Mouse (Mus musculus): ENCODE data around the gene Ncf1. TPM values are rescaled to one million over a fixed set of nuclear protein-coding genes. Genes with fewer than 3 reads are reported as not detected.

Gene Ncf1
- polyA plus RNA-seq, 1 experiment from 2014 or later: 7.2 TPM

DNA sequence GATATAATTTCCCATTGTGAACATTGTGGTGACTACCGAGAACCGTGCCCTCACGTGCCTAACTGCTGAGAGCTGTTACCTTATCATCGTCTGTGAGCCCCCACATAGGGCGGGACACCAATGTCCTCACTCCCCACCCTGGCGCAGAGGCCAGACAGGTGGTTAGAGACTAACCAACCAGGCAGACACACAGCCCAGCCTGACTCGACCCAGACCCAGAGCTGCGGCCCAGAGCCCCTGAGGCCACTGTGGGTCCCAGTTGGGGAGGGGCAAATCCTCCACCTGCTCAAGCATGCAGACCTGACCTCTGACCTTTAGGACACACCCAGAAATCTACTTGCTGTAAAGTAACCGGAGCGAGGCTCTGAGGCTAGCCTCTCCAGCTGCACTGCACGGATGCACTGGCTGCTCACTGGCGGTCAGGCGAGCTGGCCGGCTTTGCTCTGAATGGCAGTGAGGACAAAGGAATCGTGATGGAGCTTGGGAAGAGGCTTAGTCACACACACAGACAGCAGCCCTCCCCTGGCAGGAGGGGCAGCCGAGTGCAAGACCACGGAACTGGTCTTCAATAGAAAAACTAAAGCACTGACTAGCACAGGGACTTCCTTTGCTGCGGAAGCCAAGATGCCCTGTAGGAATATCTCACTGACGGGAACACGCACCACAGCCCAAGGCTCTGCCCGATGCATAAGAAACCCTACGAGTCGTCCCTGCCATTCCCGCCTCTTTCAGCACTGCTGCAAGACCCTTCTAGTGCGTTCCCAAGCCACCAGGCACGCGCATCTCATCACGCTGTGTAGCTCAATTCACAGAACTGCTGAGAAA lies 8.7 kb upstream of the Ncf1 start:
- no peak overlapping the region for H3K4me3 ChIP-seq (ENCODE audit: low read depth, low read length)
- H3K27ac ChIP-seq (replicated peaks; ENCODE audit: low read depth, low read length): no peak overlapping the region
- peaks cover 8% of the 10 kb centered on the region; the same call in 1 of the 2 replicates for H3K4me1 ChIP-seq (ENCODE audit: control insufficient read depth, insufficient read depth, low read length)
- no peaks in the 10 kb centered on the region for H3K27me3 ChIP-seq (replicated peaks; ENCODE audit: control insufficient read depth, insufficient read depth, low read length)
- ATAC-seq (ENCODE audit: low read depth) (no peak), DNase-seq (ENCODE audit: low spot score) (no peak)
- H3K9me3 ChIP-seq (ENCODE audit: control insufficient read depth, low read length): no peaks in the 10 kb centered on the region
- WGBS: 82% methylated on average over 28 of the region's 28 CpGs
- H3K9ac ChIP-seq (ENCODE audit: low read depth, low read length): no peak overlapping the region
- peaks cover 76% of the 10 kb centered on the region for H3K36me3 ChIP-seq (ENCODE audit: control insufficient read depth, insufficient read depth, low read length)
- no peak overlapping the region for H3K4me2 ChIP-seq (ENCODE audit: low read depth, low read length)

DNA sequence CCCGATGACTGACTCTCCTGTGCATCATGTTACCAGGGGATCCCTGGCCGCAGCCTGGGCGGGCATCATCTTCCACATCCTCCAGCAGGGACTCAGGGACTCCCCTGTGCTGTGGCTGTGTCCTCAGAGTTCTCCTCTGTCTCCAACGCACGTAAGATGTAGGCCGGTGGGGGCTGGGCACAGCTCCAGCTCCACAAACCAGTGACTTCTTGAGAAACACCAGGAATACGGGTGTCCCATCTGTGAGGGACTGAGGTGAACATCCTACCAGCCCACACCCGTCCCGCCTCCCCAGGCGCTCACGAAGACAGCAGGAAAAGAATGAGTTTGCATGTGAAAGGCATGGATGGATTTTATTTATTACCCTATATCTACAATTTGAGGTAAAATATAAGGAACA lies 8.1 kb upstream of the Ncf1 start:
- peaks cover 69% of the 10 kb centered on the region for H3K36me3 ChIP-seq (ENCODE audit: control insufficient read depth, insufficient read depth, low read length)
- no peak overlapping the region for H3K9ac ChIP-seq (ENCODE audit: low read depth, low read length)
- H3K27me3 ChIP-seq (replicated peaks; ENCODE audit: control insufficient read depth, insufficient read depth, low read length): no peaks in the 10 kb centered on the region
- no peak overlapping the region for H3K4me3 ChIP-seq (ENCODE audit: low read depth, low read length)
- H3K4me2 ChIP-seq (ENCODE audit: low read depth, low read length): no peak overlapping the region
- no peaks in the 10 kb centered on the region for H3K9me3 ChIP-seq (ENCODE audit: control insufficient read depth, low read length)
- no peak overlapping the region for H3K27ac ChIP-seq (replicated peaks; ENCODE audit: low read depth, low read length)
- no peak for DNase-seq (ENCODE audit: low spot score)
- peaks cover 8% of the 10 kb centered on the region; the same call in 1 of the 2 replicates for H3K4me1 ChIP-seq (ENCODE audit: control insufficient read depth, insufficient read depth, low read length)
- no peak for ATAC-seq (ENCODE audit: low read depth)
- WGBS: 86% methylated on average over 10 of the region's 11 CpGs

DNA sequence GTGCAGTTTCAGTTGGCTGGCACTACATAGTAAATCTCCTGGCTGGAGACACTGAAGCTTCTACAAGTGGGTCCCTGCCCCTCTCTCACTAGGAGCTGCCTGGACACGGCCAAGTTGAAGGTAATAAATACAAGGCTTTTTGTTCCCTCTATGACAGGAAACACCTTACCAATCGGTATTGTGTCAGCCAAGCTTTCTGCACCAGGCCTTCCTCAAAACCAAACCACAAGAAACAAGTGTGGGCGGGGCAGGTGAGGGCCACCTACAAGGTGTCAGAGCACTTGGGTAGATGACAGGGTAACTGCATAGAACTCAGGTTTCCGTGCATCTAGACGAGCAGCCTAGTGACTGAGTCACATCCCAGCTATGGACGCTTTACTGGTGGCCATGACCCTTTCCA lies 7.4 kb upstream of the Ncf1 start:
- no peak overlapping the region for H3K27ac ChIP-seq (replicated peaks; ENCODE audit: low read depth, low read length)
- WGBS: 82% methylated on average over 6 of the region's 6 CpGs

DNA sequence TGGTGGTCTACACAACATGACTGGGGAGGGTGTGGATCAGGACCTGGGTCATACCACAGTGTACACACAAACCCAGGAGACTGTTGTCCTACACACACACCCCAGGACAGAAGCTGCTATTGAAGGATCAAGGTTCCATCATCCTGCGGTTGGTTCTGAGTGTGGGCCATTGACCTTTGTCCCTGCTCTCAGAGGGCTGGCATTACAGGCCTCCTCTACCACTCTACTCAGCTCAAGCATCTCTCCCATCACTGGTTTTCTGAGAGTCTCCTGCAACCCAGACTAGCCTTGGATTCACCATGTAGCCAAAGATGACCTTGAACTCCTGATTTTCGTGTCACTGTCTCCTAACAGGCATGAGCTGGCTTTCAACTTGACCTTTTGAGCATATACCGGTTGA lies 6.8 kb upstream of the Ncf1 start:
- Histone ChIP-seq H3K27ac (replicated peaks; ENCODE audit: low read depth, low read length) (peak overlapping the region; percentile 66), H3K4me3 (ENCODE audit: low read depth, low read length) (no peak overlapping the region), H3K27me3 (replicated peaks; ENCODE audit: control insufficient read depth, insufficient read depth, low read length) (no peaks in the 10 kb centered on the region), H3K4me2 (ENCODE audit: low read depth, low read length) (no peak overlapping the region), H3K9me3 (ENCODE audit: control insufficient read depth, low read length) (no peaks in the 10 kb centered on the region), H3K36me3 (ENCODE audit: control insufficient read depth, insufficient read depth, low read length) (peaks cover 57% of the 10 kb centered on the region), H3K4me1 (ENCODE audit: control insufficient read depth, insufficient read depth, low read length) (peaks cover 8% of the 10 kb centered on the region; the same call in 1 of the 2 replicates), H3K9ac (ENCODE audit: low read depth, low read length) (no peak overlapping the region)
- DNase-seq (ENCODE audit: low spot score): no peak
- 93% methylated on average over 3 of the region's 3 CpGs for WGBS
- ATAC-seq (ENCODE audit: low read depth): no peak

More for the DNA sequence above, 7.4 kb upstream of the Ncf1 start:
- H3K9me3 ChIP-seq (ENCODE audit: control insufficient read depth, low read length): no peaks in the 10 kb centered on the region
- DNase-seq (ENCODE audit: low spot score) (no peak), ATAC-seq (ENCODE audit: low read depth) (no peak)
- H3K4me2 ChIP-seq (ENCODE audit: low read depth, low read length): no peak overlapping the region
- no peaks in the 10 kb centered on the region for H3K27me3 ChIP-seq (replicated peaks; ENCODE audit: control insufficient read depth, insufficient read depth, low read length)
- peaks cover 62% of the 10 kb centered on the region for H3K36me3 ChIP-seq (ENCODE audit: control insufficient read depth, insufficient read depth, low read length)
- no peak overlapping the region for H3K4me3 ChIP-seq (ENCODE audit: low read depth, low read length)
- H3K9ac ChIP-seq (ENCODE audit: low read depth, low read length): no peak overlapping the region
- peaks cover 8% of the 10 kb centered on the region; the same call in 1 of the 2 replicates for H3K4me1 ChIP-seq (ENCODE audit: control insufficient read depth, insufficient read depth, low read length)

DNA sequence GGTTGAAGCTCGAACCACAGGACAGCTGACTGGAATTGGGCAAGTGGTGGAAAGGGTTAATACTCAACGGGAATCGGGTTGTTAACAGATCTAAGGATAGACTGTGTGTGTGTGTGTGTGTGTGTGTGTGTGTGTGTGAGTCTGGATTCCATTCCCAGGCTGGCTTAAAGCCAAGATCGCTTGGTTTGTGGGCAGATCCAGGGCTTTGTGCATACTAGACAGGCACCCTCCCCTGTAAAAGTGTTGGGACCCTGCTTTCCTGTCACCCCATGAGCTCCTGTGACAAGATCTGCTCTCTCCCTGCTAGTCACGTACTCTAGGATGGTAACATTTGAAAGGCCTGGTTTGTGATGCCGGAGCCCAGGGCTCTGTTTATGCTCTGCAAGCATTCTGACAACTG lies 5.7 kb upstream of the Ncf1 start:
- peaks cover 8% of the 10 kb centered on the region; the same call in 1 of the 2 replicates for H3K4me1 ChIP-seq (ENCODE audit: control insufficient read depth, insufficient read depth, low read length)
- H3K4me2 ChIP-seq (ENCODE audit: low read depth, low read length): no peak overlapping the region
- H3K4me3 ChIP-seq (ENCODE audit: low read depth, low read length): no peak overlapping the region
- peak overlapping the region; percentile 66 for H3K27ac ChIP-seq (replicated peaks; ENCODE audit: low read depth, low read length)
- WGBS: 13% methylated on average over 6 of the region's 6 CpGs
- H3K27me3 ChIP-seq (replicated peaks; ENCODE audit: control insufficient read depth, insufficient read depth, low read length): no peaks in the 10 kb centered on the region
- H3K9ac ChIP-seq (ENCODE audit: low read depth, low read length): no peak overlapping the region
- H3K9me3 ChIP-seq (ENCODE audit: control insufficient read depth, low read length): no peaks in the 10 kb centered on the region
- ATAC-seq (ENCODE audit: low read depth) (peak; percentile 32), DNase-seq (ENCODE audit: low spot score) (peak; percentile 90)
- H3K36me3 ChIP-seq (ENCODE audit: control insufficient read depth, insufficient read depth, low read length): peaks cover 46% of the 10 kb centered on the region

DNA sequence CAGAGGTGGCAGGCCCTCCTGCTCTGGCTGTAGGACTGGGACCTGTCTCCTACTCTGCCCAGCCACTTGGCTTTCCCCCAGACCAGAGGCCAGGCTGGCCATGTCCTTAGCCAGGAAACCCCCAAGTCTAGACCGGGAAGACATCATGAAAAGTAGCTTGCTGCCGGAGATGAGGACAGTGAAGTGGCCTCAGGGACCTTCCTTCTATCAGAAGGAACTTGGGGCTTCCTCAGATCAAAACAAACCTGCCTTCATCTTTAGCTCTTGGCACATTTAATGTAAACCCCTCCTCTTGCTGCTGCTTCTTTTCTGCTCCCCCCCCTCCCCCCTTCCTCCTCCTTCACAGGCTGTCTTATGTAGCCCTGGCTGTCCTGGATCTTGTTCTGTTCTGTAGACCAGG lies 4.8 kb upstream of the Ncf1 start:
- H3K36me3 ChIP-seq (ENCODE audit: control insufficient read depth, insufficient read depth, low read length): peaks cover 36% of the 10 kb centered on the region
- no peaks in the 10 kb centered on the region for H3K27me3 ChIP-seq (replicated peaks; ENCODE audit: control insufficient read depth, insufficient read depth, low read length)
- no peak for ATAC-seq (ENCODE audit: low read depth)
- no peaks in the 10 kb centered on the region for H3K9me3 ChIP-seq (ENCODE audit: control insufficient read depth, low read length)
- 48% methylated on average over 2 of the region's 2 CpGs for WGBS
- no peak overlapping the region for H3K4me3 ChIP-seq (ENCODE audit: low read depth, low read length)
- H3K9ac ChIP-seq (ENCODE audit: low read depth, low read length): no peak overlapping the region
- no peak for DNase-seq (ENCODE audit: low spot score)
- peaks cover 8% of the 10 kb centered on the region; the same call in 1 of the 2 replicates for H3K4me1 ChIP-seq (ENCODE audit: control insufficient read depth, insufficient read depth, low read length)
- peak overlapping the region; percentile 66 for H3K27ac ChIP-seq (replicated peaks; ENCODE audit: low read depth, low read length)
- no peak overlapping the region for H3K4me2 ChIP-seq (ENCODE audit: low read depth, low read length)

DNA sequence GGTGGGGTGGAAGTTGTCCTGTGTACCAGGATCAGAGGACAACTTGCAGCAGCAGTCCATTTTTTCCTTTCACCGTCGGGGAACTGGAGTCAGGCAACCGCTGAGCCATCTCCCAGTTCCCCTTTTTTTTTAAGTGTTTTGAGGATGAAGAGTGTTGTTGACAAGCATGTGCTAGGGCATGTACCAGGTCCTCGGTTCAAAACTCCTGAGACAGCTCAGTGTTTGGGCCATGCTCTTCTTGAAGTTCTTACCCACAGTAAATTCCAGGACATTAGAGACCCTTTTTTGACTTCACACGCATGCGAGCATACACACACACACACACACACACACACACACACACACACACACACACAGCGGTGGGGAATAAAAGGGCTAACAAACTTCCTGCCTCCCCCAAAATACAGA lies 3.8 kb upstream of the Ncf1 start:
- no peak for ATAC-seq (ENCODE audit: low read depth)
- 48% methylated on average over 7 of the region's 7 CpGs for WGBS
- peaks cover 8% of the 10 kb centered on the region; the same call in 1 of the 2 replicates for H3K4me1 ChIP-seq (ENCODE audit: control insufficient read depth, insufficient read depth, low read length)

DNA sequence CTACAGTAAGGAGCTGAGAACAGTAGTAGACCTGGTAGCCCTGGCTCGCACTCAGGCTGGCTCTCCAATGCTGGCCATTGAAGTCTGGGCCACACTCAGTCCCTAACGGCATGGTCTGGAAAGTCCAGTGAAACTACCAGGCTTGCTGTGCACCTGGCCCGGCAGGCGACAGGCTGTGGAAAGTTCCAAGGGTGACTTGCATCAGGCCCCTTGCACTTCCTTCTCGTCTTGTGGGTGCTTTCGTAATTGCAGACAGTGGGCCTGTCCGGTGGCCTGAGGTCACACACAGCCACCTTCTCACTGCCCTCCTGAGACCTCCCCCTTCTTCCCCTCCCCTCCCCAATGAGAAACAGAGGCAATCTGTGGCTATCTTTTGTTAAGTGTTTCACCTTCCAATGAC lies 3.1 kb upstream of the Ncf1 start:
- no peak overlapping the region; the same call in 1 of the 2 replicates for H3K27ac ChIP-seq (replicated peaks; ENCODE audit: low read depth, low read length)
- H3K27me3 ChIP-seq (replicated peaks; ENCODE audit: control insufficient read depth, insufficient read depth, low read length): no peaks in the 10 kb centered on the region
- H3K9me3 ChIP-seq (ENCODE audit: control insufficient read depth, low read length): no peaks in the 10 kb centered on the region
- no peak overlapping the region for H3K4me2 ChIP-seq (ENCODE audit: low read depth, low read length)
- H3K9ac ChIP-seq (ENCODE audit: low read depth, low read length): no peak overlapping the region
- DNase-seq (ENCODE audit: low spot score): no peak
- ATAC-seq (ENCODE audit: low read depth): no peak
- H3K4me3 ChIP-seq (ENCODE audit: low read depth, low read length): no peak overlapping the region
- WGBS: 36% methylated on average over 7 of the region's 7 CpGs
- peaks cover 8% of the 10 kb centered on the region; the same call in 1 of the 2 replicates for H3K4me1 ChIP-seq (ENCODE audit: control insufficient read depth, insufficient read depth, low read length)
- H3K36me3 ChIP-seq (ENCODE audit: control insufficient read depth, insufficient read depth, low read length): peaks cover 20% of the 10 kb centered on the region

More for the DNA sequence above, 3.8 kb upstream of the Ncf1 start:
- no peak overlapping the region; the same call in 1 of the 2 replicates for H3K27ac ChIP-seq (replicated peaks; ENCODE audit: low read depth, low read length)
- no peaks in the 10 kb centered on the region for H3K27me3 ChIP-seq (replicated peaks; ENCODE audit: control insufficient read depth, insufficient read depth, low read length)
- no peaks in the 10 kb centered on the region for H3K9me3 ChIP-seq (ENCODE audit: control insufficient read depth, low read length)
- no peak for DNase-seq (ENCODE audit: low spot score)
- no peak overlapping the region for H3K4me3 ChIP-seq (ENCODE audit: low read depth, low read length)
- H3K36me3 ChIP-seq (ENCODE audit: control insufficient read depth, insufficient read depth, low read length): peaks cover 27% of the 10 kb centered on the region
- no peak overlapping the region for H3K4me2 ChIP-seq (ENCODE audit: low read depth, low read length)
- H3K9ac ChIP-seq (ENCODE audit: low read depth, low read length): no peak overlapping the region

Measured in embryonic facial prominence, embryonic 14.5 days (tissue).